9 mouse cellular contexts compared by ENCODE assay signal in genomic region chr11:75461743-75462252, GRCm38 (mm10). TPM values are rescaled to one million over a fixed set of nuclear protein-coding genes. Genes with fewer than 3 reads are reported as not detected.
DNase-seq lines count a peak whose midpoint lies in the region; ATAC-seq and TF ChIP-seq lines count a peak whose summit lies in the region.
"Had no signal": no experiment of that assay in that cellular context is flagged by ENCODE, and none has a peak within 500 bp of the region (broad histone marks: within the 10 kb centered on the region; RNA-seq: fewer than 3 reads in every experiment).

No protein-coding gene starts in this region.

- H3K27me3 ChIP-seq in heart, embryonic 14.5 days (ENCODE audit: control insufficient read depth, insufficient read depth, low read length): no peaks in the 10 kb centered on the region
- no peaks in the 10 kb centered on the region for H3K27me3 ChIP-seq in C2C12 (ENCODE audit: control insufficient read depth, insufficient read depth, insufficient read length)
- no peaks in the 10 kb centered on the region for H3K27me3 ChIP-seq in forebrain, embryonic 10.5 days (ENCODE audit: poor library complexity, severe bottlenecking)
- no peaks in the 10 kb centered on the region for H3K27me3 ChIP-seq in liver, embryonic 13.5 days

- H3ac ChIP-seq in C2C12 (ENCODE audit: control insufficient read depth, insufficient read length, low read depth): peak overlapping the region; percentile 74

- WGBS in heart, embryonic 14.5 days: 1% methylated on average over 29 of the region's 30 CpGs
- WGBS in forebrain, embryonic 10.5 days: 1% methylated on average over 30 of the region's 30 CpGs
- 1% methylated on average over 30 of the region's 30 CpGs for WGBS in liver, embryonic 13.5 days (ENCODE audit: insufficient replicate concordance)

- H3K27ac ChIP-seq in heart, embryonic 14.5 days (replicated peaks in 1 of 2; ENCODE audit: control insufficient read depth in 1 of 2, insufficient read depth in 1 of 2, low read depth in 2 of 2, low read length in 2 of 2): peak overlapping the region; percentile 87 to 97
- peak overlapping the region; percentile 74 for H3K27ac ChIP-seq in forebrain, embryonic 10.5 days
- H3K27ac ChIP-seq in liver, embryonic 13.5 days: peak overlapping the region; percentile 100

- peaks cover 17 to 31% of the 10 kb centered on the region in 2 experiments for H3K4me1 ChIP-seq in heart, embryonic 14.5 days (ENCODE audit: control insufficient read depth in 2 of 2, insufficient read depth in 2 of 2, low read length in 2 of 2)
- peaks cover 39% of the 10 kb centered on the region for H3K4me1 ChIP-seq in forebrain, embryonic 10.5 days
- peaks cover 73% of the 10 kb centered on the region for H3K4me1 ChIP-seq in liver, embryonic 13.5 days (replicated peaks)

- peaks cover 29% of the 10 kb centered on the region for H3K79me3 ChIP-seq in C2C12 (ENCODE audit: low read depth)

- peak; percentile 4 for ATAC-seq in heart, embryonic 14.5 days (ENCODE audit: insufficient number of reproducible peaks, insufficient read depth, low FRiP score, low read depth)
- 0 out of 2 replicates have a peak, but pooled peaks have one; percentile 0 for ATAC-seq in liver, embryonic 13.5 days (ENCODE audit: low read depth)

- TF ChIP-seq CTCF in C2C12 (IDR thresholded peaks at IDR 0.05; ENCODE audit: control insufficient read depth, insufficient read depth, insufficient read length): no peak

- no peak for DNase-seq in heart, postnatal 4 days
- no peak for DNase-seq in forebrain, embryonic 10.5 days (ENCODE audit: extremely low spot score, low spot score)
- no peak for DNase-seq in liver, embryonic 13.5 days
- no peak for DNase-seq in frontal cortex, postnatal 36 days (ENCODE audit: low spot score in 2 of 2)
- no peak for DNase-seq in layer of hippocampus, adult 18-20 months (ENCODE audit: low spot score in 2 of 2)
- DNase-seq in spleen, adult 18-20 months: no peak

- peak overlapping the region; percentile 91 for H3K4me2 ChIP-seq in heart, embryonic 14.5 days (ENCODE audit: low read length)
- H3K4me2 ChIP-seq in liver, embryonic 13.5 days: peak overlapping the region; percentile 92

- no peaks in the 10 kb centered on the region for H3K9me3 ChIP-seq in heart, embryonic 14.5 days (ENCODE audit: control insufficient read depth, low read length)
- H3K9me3 ChIP-seq in forebrain, embryonic 10.5 days: 0 out of 2 replicates have a peak, but pooled peaks cover 2% of the 10 kb centered on the region
- no peaks in the 10 kb centered on the region for H3K9me3 ChIP-seq in liver, embryonic 13.5 days (replicated peaks)

- H3K79me2 ChIP-seq in C2C12 (ENCODE audit: control insufficient read depth, insufficient read depth): peaks cover 39% of the 10 kb centered on the region

- H3K9ac ChIP-seq in heart, embryonic 14.5 days (ENCODE audit: low read length): peak overlapping the region; percentile 96
- H3K9ac ChIP-seq in liver, embryonic 13.5 days: peak overlapping the region; percentile 97

- peak overlapping the region; percentile 96 for H3K4me3 ChIP-seq in heart, embryonic 14.5 days (ENCODE audit: control insufficient read depth in 1 of 2, insufficient read depth in 1 of 2, low read depth in 1 of 2, low read length in 2 of 2)
- H3K4me3 ChIP-seq in C2C12 (ENCODE audit: insufficient read depth, poor library complexity, severe bottlenecking): peak overlapping the region; percentile 99
- peak overlapping the region; percentile 63 for H3K4me3 ChIP-seq in forebrain, embryonic 10.5 days
- H3K4me3 ChIP-seq in liver, embryonic 13.5 days (replicated peaks): peak overlapping the region; percentile 92

- peaks cover 30% of the 10 kb centered on the region for H3K36me3 ChIP-seq in heart, embryonic 14.5 days (ENCODE audit: control insufficient read depth, insufficient read depth, low read length)
- peaks cover 37% of the 10 kb centered on the region for H3K36me3 ChIP-seq in C2C12 (ENCODE audit: control insufficient read depth, insufficient read depth)
- H3K36me3 ChIP-seq in forebrain, embryonic 10.5 days (replicated peaks): peaks cover 19% of the 10 kb centered on the region
- H3K36me3 ChIP-seq in liver, embryonic 13.5 days: peaks cover 32% of the 10 kb centered on the region

TF ChIP-seq in C2C12, 6 proteins besides CTCF, POLR2A, EP300 and RAD21:
- TF ChIP-seq USF1 (IDR thresholded peaks at IDR 0.05; ENCODE audit: low read depth) (no peak), MAX (IDR thresholded peaks at IDR 0.05) (no peak)

RNA-seq across cellular contexts. Expression of gene Tlcd2, which starts 0.3 kb away (rescaled TPM):
- polyA plus RNA-seq in heart, embryonic 14.5 days (2014; fragmentation: Nextera tagmentation; extraction: Ambion mirVana): 10.3 and 13.4 TPM in 2 replicates
- total RNA-seq in heart, postnatal 4 days (2021): 1 to 10 TPM; 6.1 to 6.7 TPM
- 1.5 TPM for polyA plus RNA-seq in C2C12 (2012; fragmentation: generic; extraction: Trizol)
- 8.5 and 9.7 TPM in 2 replicates for polyA plus RNA-seq in forebrain, embryonic 10.5 days (2016; fragmentation: Nextera tagmentation; extraction: Ambion mirVana)
- 18.7 and 18.8 TPM in 2 replicates for polyA plus RNA-seq in liver, embryonic 13.5 days (2015; fragmentation: Nextera tagmentation; extraction: Ambion mirVana)
- total RNA-seq in layer of hippocampus, adult 18-20 months (2021): under 1 TPM in 1 of 2 experiments, not detected in 1; 0.89 TPM

RNA-seq across cellular contexts. Expression of gene Wdr81, which starts 7.3 kb away (rescaled TPM):
- 3.1 and 3.7 TPM in 2 replicates for polyA plus RNA-seq in heart, embryonic 14.5 days (2014; fragmentation: Nextera tagmentation; extraction: Ambion mirVana)
- total RNA-seq in heart, postnatal 4 days (2021): 1 to 10 TPM; 5.2 to 6.0 TPM
- 21.6 TPM for polyA plus RNA-seq in C2C12 (2012; fragmentation: generic; extraction: Trizol)
- polyA plus RNA-seq in forebrain, embryonic 10.5 days (2016; fragmentation: Nextera tagmentation; extraction: Ambion mirVana): 5.8 and 6.4 TPM in 2 replicates
- 18.5 and 21.3 TPM in 2 replicates for polyA plus RNA-seq in liver, embryonic 13.5 days (2015; fragmentation: Nextera tagmentation; extraction: Ambion mirVana)
- total RNA-seq in layer of hippocampus, adult 18-20 months (2021): 10 to 100 TPM; 21.6 to 23.3 TPM

RNA-seq across cellular contexts. Expression of gene Serpinf2, which starts 22.4 kb away (rescaled TPM):
- not detected in 2 replicates for polyA plus RNA-seq in heart, embryonic 14.5 days (2014; fragmentation: Nextera tagmentation; extraction: Ambion mirVana)
- under 1 TPM in 1 of 2 experiments, not detected in 1; 0.11 TPM for total RNA-seq in heart, postnatal 4 days (2021)
- polyA plus RNA-seq in C2C12 (2012; fragmentation: generic; extraction: Trizol): 0.07 TPM
- polyA plus RNA-seq in forebrain, embryonic 10.5 days (2016; fragmentation: Nextera tagmentation; extraction: Ambion mirVana): 0.06 TPM in 1 of 2 replicates, not detected in the other
- polyA plus RNA-seq in liver, embryonic 13.5 days (2015; fragmentation: Nextera tagmentation; extraction: Ambion mirVana): 372 and 430 TPM in 2 replicates
- under 1 TPM; 0.53 to 0.59 TPM for total RNA-seq in layer of hippocampus, adult 18-20 months (2021)
- total RNA-seq: granulocyte monocyte progenitor cell, adult 5-6 weeks had no signal

RNA-seq across cellular contexts. Expression of gene Prpf8, which starts 24.8 kb away (rescaled TPM):
- 46.8 and 48.2 TPM in 2 replicates for polyA plus RNA-seq in heart, embryonic 14.5 days (2014; fragmentation: Nextera tagmentation; extraction: Ambion mirVana)
- 100 to 1,000 TPM; 113 to 115 TPM for total RNA-seq in heart, postnatal 4 days (2021)
- polyA plus RNA-seq in C2C12 (2012; fragmentation: generic; extraction: Trizol): 104 TPM
- 77.5 and 78.7 TPM in 2 replicates for polyA plus RNA-seq in forebrain, embryonic 10.5 days (2016; fragmentation: Nextera tagmentation; extraction: Ambion mirVana)
- polyA plus RNA-seq in liver, embryonic 13.5 days (2015; fragmentation: Nextera tagmentation; extraction: Ambion mirVana): 28.2 and 31.5 TPM in 2 replicates
- total RNA-seq in layer of hippocampus, adult 18-20 months (2021): 100 to 1,000 TPM; 132 to 133 TPM

RNA-seq across cellular contexts. Expression of gene Serpinf1, which starts 39.3 kb away (rescaled TPM):
- polyA plus RNA-seq in heart, embryonic 14.5 days (2014; fragmentation: Nextera tagmentation; extraction: Ambion mirVana): 27.8 and 32.4 TPM in 2 replicates
- 10 to 100 TPM; 12.7 to 16.9 TPM for total RNA-seq in heart, postnatal 4 days (2021)
- polyA plus RNA-seq in C2C12 (2012; fragmentation: generic; extraction: Trizol): 1,152 TPM
- 105 and 108 TPM in 2 replicates for polyA plus RNA-seq in forebrain, embryonic 10.5 days (2016; fragmentation: Nextera tagmentation; extraction: Ambion mirVana)
- polyA plus RNA-seq in liver, embryonic 13.5 days (2015; fragmentation: Nextera tagmentation; extraction: Ambion mirVana): 179 and 181 TPM in 2 replicates
- 10 to 100 TPM; 10.6 to 15.4 TPM for total RNA-seq in layer of hippocampus, adult 18-20 months (2021)

Comparison
In these comparisons a context has a peak if more than half of its experiments do, and no peak if none do; other contexts are left out.
1. RNA of gene Serpinf2, which starts 22.4 kb away (polyA plus RNA-seq): 372 to 430 TPM in liver, embryonic 13.5 days; 0.07 TPM in C2C12 (single experiment), 0.06 TPM in forebrain, embryonic 10.5 days and not detected in heart, embryonic 14.5 days; every median in the first group is over 100 times any median in the second.
2. Peak in every context shown above with its lines, with median percentiles within 50 percentile points of each other: H3K27ac ChIP-seq and H3K4me3 ChIP-seq.